Mouse (Mus musculus) heart, embryonic 12.5 days (tissue): ENCODE results near the gene Rabgap1l. TPM values are rescaled to one million over a fixed set of nuclear protein-coding genes. Genes with fewer than 3 reads are reported as not detected.

Experiments
- ATAC-seq: fragments of 200-750 bp; cut with Nextera tagmentation; 2 replicates; pipeline ENCODE4 v1.8.0; 2017; ENCODE audit warnings: moderate TSS enrichment, moderate library complexity; ENCODE audit not compliant: insufficient number of reproducible peaks, low FRiP score
- H3K27ac ChIP-seq: fragments of 300-500 bp; sonication (generic); 2 replicates; pipeline ENCODE4 v1.5.1; 2016; ENCODE audit warnings: mild to moderate bottlenecking, moderate library complexity; ENCODE audit not compliant: poor library complexity, severe bottlenecking
- H3K27me3 ChIP-seq: fragments of 300-500 bp; sonication (generic); replicated peaks from 2 replicates; pipeline ENCODE4 v1.6.1; 2016; ENCODE audit warnings: mild to moderate bottlenecking, moderate library complexity
- H3K36me3 ChIP-seq: fragments of 300-500 bp; sonication (generic); 2 replicates; pipeline ENCODE4 v1.6.1; 2016; ENCODE audit warnings: mild to moderate bottlenecking, moderate library complexity
- H3K4me1 ChIP-seq: fragments of 300-500 bp; sonication (generic); replicated peaks from 2 replicates; pipeline ENCODE4 v1.6.1; 2016; ENCODE audit warnings: mild to moderate bottlenecking
- H3K4me2 ChIP-seq: fragments of 300-500 bp; sonication (generic); 2 replicates; pipeline ENCODE4 v1.6.1; 2016; ENCODE audit warnings: mild to moderate bottlenecking, moderate library complexity
- H3K4me3 ChIP-seq: fragments of 300-500 bp; sonication (generic); 2 replicates; pipeline ENCODE4 v1.5.1; 2016; ENCODE audit warnings: mild to moderate bottlenecking
- H3K9ac ChIP-seq: fragments of 300-500 bp; sonication (generic); 2 replicates; pipeline ENCODE4 v1.6.1; 2016; ENCODE audit warnings: mild to moderate bottlenecking, moderate library complexity
- H3K9me3 ChIP-seq: fragments of 300-500 bp; sonication (generic); replicated peaks from 2 replicates; pipeline ENCODE4 v1.6.1; 2016; ENCODE audit warnings: mild to moderate bottlenecking, moderate library complexity
- WGBS: fragments of 180-500 bp; shearing (Covaris S2); methylation state at CpG from one replicate; pipeline ENCODE4 v1.1.7; 2016; 5-methylcytosine and 5-hydroxymethylcytosine counted together
- polyA plus RNA-seq: library from polyadenylated mRNA; unstranded; fragments of >200 nt; fragmentation: Nextera tagmentation; extraction: Ambion mirVana; gene quantifications from 2 replicates; pipeline ENCODE4 v1.2.1, GENCODE M21; 2016

Gene Rabgap1l
- polyA plus RNA-seq, 1 experiment from 2014 or later = 81.0 TPM

- no peaks in the 10 kb centered on the region for H3K9me3 ChIP-seq
- no peak overlapping the region for H3K4me3 ChIP-seq
- H3K27ac ChIP-seq = no peak overlapping the region
- H3K4me1 ChIP-seq = peaks cover 10% of the 10 kb centered on the region
- no peak overlapping the region for H3K9ac ChIP-seq
- no peaks in the 10 kb centered on the region for H3K27me3 ChIP-seq
- no peaks in the 10 kb centered on the region for H3K36me3 ChIP-seq
- H3K4me2 ChIP-seq = no peak overlapping the region
- no peak for ATAC-seq
These were observed 325.6 kb downstream of the Rabgap1l start for GRCm38 (mm10) chr1:160467443-160467842.

GRCm38 (mm10) chr1:160465186-160465585 lies 327.8 kb downstream of the Rabgap1l start:
- Histone ChIP-seq H3K27me3 (no peaks in the 10 kb centered on the region), H3K4me2 (no peak overlapping the region), H3K9me3 (no peaks in the 10 kb centered on the region), H3K36me3 (no peaks in the 10 kb centered on the region), H3K4me3 (no peak overlapping the region), H3K4me1 (peaks cover 3% of the 10 kb centered on the region; the same call in 1 of the 2 replicates), H3K27ac (no peak overlapping the region), H3K9ac (no peak overlapping the region)
- ATAC-seq = no peak

GRCm38 (mm10) chr1:160464148-160464547 lies 328.9 kb downstream of the Rabgap1l start:
- Histone ChIP-seq H3K4me2 (no peak overlapping the region), H3K9ac (no peak overlapping the region), H3K27ac (no peak overlapping the region), H3K36me3 (no peaks in the 10 kb centered on the region), H3K4me1 (peaks cover 3% of the 10 kb centered on the region; the same call in 1 of the 2 replicates), H3K27me3 (no peaks in the 10 kb centered on the region), H3K4me3 (no peak overlapping the region), H3K9me3 (no peaks in the 10 kb centered on the region)
- no peak for ATAC-seq

GRCm38 (mm10) chr1:160460346-160460745 lies 332.7 kb downstream of the Rabgap1l start:
- no peaks in the 10 kb centered on the region for H3K36me3 ChIP-seq
- H3K27ac ChIP-seq = no peak overlapping the region
- H3K4me1 ChIP-seq = peaks cover 3% of the 10 kb centered on the region; the same call in 1 of the 2 replicates
- no peaks in the 10 kb centered on the region for H3K9me3 ChIP-seq
- no peak overlapping the region for H3K4me3 ChIP-seq
- no peak overlapping the region for H3K9ac ChIP-seq
- no peak for ATAC-seq
- WGBS = 84% methylated on average over 1 of the region's 1 CpGs
- H3K4me2 ChIP-seq = no peak overlapping the region
- no peaks in the 10 kb centered on the region for H3K27me3 ChIP-seq

- no peak for ATAC-seq
- Histone ChIP-seq H3K36me3 (no peaks in the 10 kb centered on the region), H3K27me3 (no peaks in the 10 kb centered on the region), H3K9me3 (no peaks in the 10 kb centered on the region), H3K4me3 (no peak overlapping the region), H3K27ac (no peak overlapping the region), H3K4me1 (peaks cover 3% of the 10 kb centered on the region; the same call in 1 of the 2 replicates), H3K9ac (no peak overlapping the region), H3K4me2 (no peak overlapping the region)
- 76% methylated on average over 2 of the region's 2 CpGs for WGBS
These were observed 341.3 kb downstream of the Rabgap1l start for GRCm38 (mm10) chr1:160451663-160452062.

GRCm38 (mm10) chr1:160448681-160449080 lies 344.3 kb downstream of the Rabgap1l start:
- 0 out of 2 replicates have a peak overlapping the region, but pooled peaks have one; percentile 27 for H3K27ac ChIP-seq
- H3K27me3 ChIP-seq = no peaks in the 10 kb centered on the region
- no peaks in the 10 kb centered on the region for H3K36me3 ChIP-seq
- peaks cover 3% of the 10 kb centered on the region; the same call in 1 of the 2 replicates for H3K4me1 ChIP-seq
- 35% methylated on average over 2 of the region's 2 CpGs for WGBS
- peak; percentile 73; the same call in 1 of the 2 replicates for ATAC-seq
- H3K9me3 ChIP-seq = no peaks in the 10 kb centered on the region
- H3K4me3 ChIP-seq = no peak overlapping the region
- H3K9ac ChIP-seq = no peak overlapping the region
- no peak overlapping the region; the same call in 1 of the 2 replicates for H3K4me2 ChIP-seq

- Histone ChIP-seq H3K9ac (no peak overlapping the region), H3K27me3 (no peaks in the 10 kb centered on the region), H3K4me3 (no peak overlapping the region), H3K27ac (no peak overlapping the region), H3K9me3 (no peaks in the 10 kb centered on the region), H3K36me3 (no peaks in the 10 kb centered on the region), H3K4me2 (no peak overlapping the region), H3K4me1 (peaks cover 4% of the 10 kb centered on the region)
- WGBS = 42% methylated on average over 1 of the region's 1 CpGs
- no peak for ATAC-seq
These were observed 346.2 kb downstream of the Rabgap1l start for GRCm38 (mm10) chr1:160446823-160447222.

GRCm38 (mm10) chr1:160443506-160443905 lies 349.5 kb downstream of the Rabgap1l start:
- no peak overlapping the region for H3K27ac ChIP-seq
- H3K36me3 ChIP-seq = no peaks in the 10 kb centered on the region
- no peak overlapping the region for H3K4me3 ChIP-seq
- peaks cover 6% of the 10 kb centered on the region for H3K4me1 ChIP-seq
- H3K9me3 ChIP-seq = no peaks in the 10 kb centered on the region
- H3K27me3 ChIP-seq = no peaks in the 10 kb centered on the region
- no peak overlapping the region for H3K9ac ChIP-seq
- ATAC-seq = no peak
- no peak overlapping the region for H3K4me2 ChIP-seq
- WGBS = 69% methylated on average over 1 of the region's 1 CpGs

- no peaks in the 10 kb centered on the region for H3K9me3 ChIP-seq
- H3K4me1 ChIP-seq = peaks cover 3% of the 10 kb centered on the region
- WGBS = 37% methylated on average over 2 of the region's 2 CpGs
- no peaks in the 10 kb centered on the region for H3K36me3 ChIP-seq
- no peaks in the 10 kb centered on the region for H3K27me3 ChIP-seq
- no peak overlapping the region for H3K4me3 ChIP-seq
- no peak overlapping the region for H3K27ac ChIP-seq
- H3K9ac ChIP-seq = no peak overlapping the region
- H3K4me2 ChIP-seq = no peak overlapping the region
- no peak for ATAC-seq
These were observed 351.3 kb downstream of the Rabgap1l start for GRCm38 (mm10) chr1:160441679-160442078.

GRCm38 (mm10) chr1:160441161-160441560 lies 351.9 kb downstream of the Rabgap1l start:
- H3K9ac ChIP-seq = no peak overlapping the region
- H3K36me3 ChIP-seq = no peaks in the 10 kb centered on the region
- WGBS = 81% methylated on average over 5 of the region's 5 CpGs
- H3K27ac ChIP-seq = no peak overlapping the region
- H3K4me1 ChIP-seq = peaks cover 3% of the 10 kb centered on the region
- no peak for ATAC-seq
- H3K4me2 ChIP-seq = no peak overlapping the region
- H3K27me3 ChIP-seq = no peaks in the 10 kb centered on the region
- H3K4me3 ChIP-seq = no peak overlapping the region
- no peaks in the 10 kb centered on the region for H3K9me3 ChIP-seq

- Histone ChIP-seq H3K4me2 (no peak overlapping the region), H3K4me3 (no peak overlapping the region), H3K9me3 (no peaks in the 10 kb centered on the region), H3K27me3 (no peaks in the 10 kb centered on the region), H3K36me3 (no peaks in the 10 kb centered on the region), H3K27ac (no peak overlapping the region), H3K9ac (no peak overlapping the region), H3K4me1 (peaks cover 3% of the 10 kb centered on the region)
- no peak for ATAC-seq
- WGBS = 64% methylated on average over 4 of the region's 4 CpGs
These were observed 354.2 kb downstream of the Rabgap1l start for GRCm38 (mm10) chr1:160438820-160439219.

- Histone ChIP-seq H3K36me3 (no peaks in the 10 kb centered on the region), H3K27me3 (no peaks in the 10 kb centered on the region), H3K9me3 (no peaks in the 10 kb centered on the region), H3K4me3 (no peak overlapping the region), H3K4me2 (no peak overlapping the region), H3K9ac (no peak overlapping the region), H3K27ac (no peak overlapping the region), H3K4me1 (peaks cover 6% of the 10 kb centered on the region)
- 65% methylated on average over 5 of the region's 5 CpGs for WGBS
- ATAC-seq = no peak
These were observed 375.7 kb downstream of the Rabgap1l start for GRCm38 (mm10) chr1:160417196-160417854.
